Mouse (Mus musculus): ENCODE measurements around the gene Creb3l2. TPM values are rescaled to one million over a fixed set of nuclear protein-coding genes. Genes with fewer than 3 reads are reported as not detected.
"Not testable (repeated sequence)": the region's sequence is repeated elsewhere in the genome, so short reads cannot be mapped to it uniquely, and the experiment has no call there.

Gene Creb3l2
- polyA plus RNA-seq, 1 experiment = 0.01 TPM

DNA sequence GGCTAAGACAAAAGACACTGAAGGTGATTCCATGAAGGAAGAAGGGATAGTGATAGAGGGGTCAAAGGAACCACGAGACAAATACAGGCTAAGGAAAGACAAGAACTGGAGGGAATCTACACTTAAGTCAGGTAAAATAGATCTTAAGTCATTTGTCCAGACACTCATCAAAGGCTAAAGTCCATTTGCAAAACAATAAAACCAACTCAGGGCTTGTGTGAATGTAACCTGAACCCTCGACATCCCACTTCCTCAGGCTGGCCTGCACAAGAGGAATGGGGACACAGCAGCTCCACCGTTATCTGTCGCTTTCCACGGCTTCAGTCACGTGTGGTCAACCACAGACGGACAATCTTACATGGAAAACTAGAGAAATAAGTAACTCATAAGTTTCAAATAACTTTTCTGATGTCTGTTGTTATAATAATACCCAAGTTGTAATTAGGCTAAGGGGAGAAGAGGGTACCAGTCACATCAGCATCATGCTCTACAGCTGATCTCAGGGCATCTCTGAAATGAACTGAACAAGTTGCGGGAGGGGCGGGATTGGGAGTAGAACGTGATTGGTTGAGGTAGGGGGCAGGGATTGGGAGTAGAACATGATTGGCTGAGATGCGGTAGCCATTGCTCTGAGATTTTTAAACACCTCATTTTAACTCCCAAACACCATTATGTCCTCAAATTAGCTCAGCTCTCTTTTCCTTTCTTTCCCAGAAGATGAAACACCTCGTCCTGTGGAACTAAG, 63.9 kb downstream of the Creb3l2 start:
- no peak for TF ChIP-seq TAL1 (IDR thresholded peaks at IDR 0.05; ENCODE audit: low read length)
- no peak for TF ChIP-seq GATA1 (IDR thresholded peaks at IDR 0.05; ENCODE audit: low read length)
- no peaks in the 10 kb centered on the region for H3K9me3 ChIP-seq (ENCODE audit: control insufficient read depth, low read length)
- H3K4me1 ChIP-seq (ENCODE audit: control insufficient read depth) = no peaks in the 10 kb centered on the region
- no peaks in the 10 kb centered on the region for H3K27me3 ChIP-seq (ENCODE audit: control insufficient read depth)
- peaks cover 2% of the 10 kb centered on the region; the same call in 1 of the 2 replicates for H3K36me3 ChIP-seq (ENCODE audit: control insufficient read depth)
- H3K4me3 ChIP-seq (replicated peaks) = no peak overlapping the region

DNA sequence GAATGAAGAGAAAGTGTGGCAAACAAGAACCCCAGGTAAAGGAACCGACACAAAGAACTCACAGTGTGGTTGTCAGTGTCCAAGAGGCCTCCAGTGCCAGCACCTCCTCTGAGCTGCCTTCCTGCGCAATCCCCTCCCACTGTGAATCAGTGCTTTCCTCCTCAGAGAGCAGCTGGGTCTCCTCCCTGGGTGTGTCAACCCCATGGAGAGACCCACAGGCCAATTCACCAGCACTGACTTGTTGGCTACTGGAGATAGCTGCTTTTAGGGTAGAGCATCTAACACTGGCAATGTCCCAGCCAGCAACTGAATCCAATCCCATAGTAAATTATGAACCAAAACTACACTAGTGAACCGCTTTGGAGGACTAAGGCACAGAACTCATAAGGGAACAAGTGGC, 64.6 kb downstream of the Creb3l2 start:
- not testable (repeated sequence) for H3K9me3 ChIP-seq (ENCODE audit: control insufficient read depth, low read length); H3K27me3 ChIP-seq (ENCODE audit: control insufficient read depth); H3K4me3 ChIP-seq (replicated peaks); H3K36me3 ChIP-seq (ENCODE audit: control insufficient read depth); H3K4me1 ChIP-seq (ENCODE audit: control insufficient read depth)

DNA sequence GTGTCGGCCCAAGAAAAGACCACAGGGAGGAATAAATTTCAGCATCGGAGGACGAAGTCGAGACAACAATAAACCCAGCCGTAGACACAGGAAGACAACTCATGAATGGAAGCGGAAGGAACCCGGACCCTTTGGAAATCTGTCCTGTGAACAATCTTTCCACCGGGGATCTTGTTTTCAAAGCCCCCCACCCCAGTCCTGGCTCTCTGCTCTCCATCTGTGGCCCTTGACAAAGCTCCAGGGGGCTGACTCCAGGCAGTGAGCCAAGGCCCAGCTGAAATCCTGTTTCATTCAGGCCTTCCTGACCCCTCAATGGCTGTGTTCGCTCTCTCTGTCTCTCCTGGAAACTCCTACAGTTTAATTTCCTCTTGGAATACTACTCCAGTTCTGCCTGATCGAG, 66.5 kb downstream of the Creb3l2 start:
- no peak for TF ChIP-seq GATA1 (IDR thresholded peaks at IDR 0.05; ENCODE audit: low read length)
- TF ChIP-seq TAL1 (IDR thresholded peaks at IDR 0.05; ENCODE audit: low read length) = no peak
- peaks cover 2% of the 10 kb centered on the region; the same call in 1 of the 2 replicates for H3K36me3 ChIP-seq (ENCODE audit: control insufficient read depth)
- no peaks in the 10 kb centered on the region for H3K27me3 ChIP-seq (ENCODE audit: control insufficient read depth)
- no peak overlapping the region for H3K4me3 ChIP-seq (replicated peaks)
- no peaks in the 10 kb centered on the region for H3K4me1 ChIP-seq (ENCODE audit: control insufficient read depth)
- no peaks in the 10 kb centered on the region for H3K9me3 ChIP-seq (ENCODE audit: control insufficient read depth, low read length)

DNA sequence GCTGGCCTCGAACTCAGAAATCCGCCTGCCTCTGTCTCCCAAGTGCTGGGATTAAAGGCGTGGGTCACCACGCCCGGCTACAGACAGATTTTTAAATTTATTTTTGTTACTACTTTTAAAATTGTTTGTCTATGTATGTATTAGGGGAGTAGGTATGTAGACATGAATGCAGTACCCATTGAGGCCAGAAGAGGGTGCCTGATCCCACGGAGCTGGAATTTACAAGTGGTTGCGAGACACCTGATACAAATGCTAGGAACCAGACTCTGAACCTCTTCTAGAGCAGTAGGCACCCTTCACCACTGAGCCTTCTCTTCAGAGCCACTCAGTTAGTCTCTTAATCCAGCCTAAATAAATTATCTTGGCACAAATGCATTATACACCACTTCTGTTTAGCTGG, 70.6 kb downstream of the Creb3l2 start:
- H3K4me1 ChIP-seq (ENCODE audit: control insufficient read depth) = no peaks in the 10 kb centered on the region
- no peaks in the 10 kb centered on the region for H3K9me3 ChIP-seq (ENCODE audit: control insufficient read depth, low read length)
- H3K36me3 ChIP-seq (ENCODE audit: control insufficient read depth) = no peaks in the 10 kb centered on the region; the same call in 1 of the 2 replicates
- TF ChIP-seq TAL1 (IDR thresholded peaks at IDR 0.05; ENCODE audit: low read length) (no peak), GATA1 (IDR thresholded peaks at IDR 0.05; ENCODE audit: low read length) (no peak)
- no peaks in the 10 kb centered on the region for H3K27me3 ChIP-seq (ENCODE audit: control insufficient read depth)
- H3K4me3 ChIP-seq (replicated peaks) = no peak overlapping the region

DNA sequence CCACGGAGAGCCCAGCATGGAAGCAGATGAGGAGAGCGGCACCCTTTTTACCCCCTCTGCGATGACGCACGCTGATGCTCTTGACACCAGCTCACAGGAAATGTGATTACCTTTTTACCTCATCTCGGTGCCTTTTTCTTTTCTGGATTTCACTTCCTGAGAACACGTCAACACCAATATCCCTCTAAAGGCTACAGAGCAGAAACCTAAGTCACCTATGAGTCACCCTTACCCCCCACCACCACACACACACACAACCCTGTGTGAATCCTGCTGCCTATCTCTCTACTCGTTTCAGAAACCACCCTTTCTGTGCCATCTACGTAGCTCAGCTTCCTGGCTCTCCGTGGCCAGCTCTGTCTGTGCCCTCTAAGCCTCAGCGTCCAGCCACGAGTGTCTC, 71.4 kb downstream of the Creb3l2 start:
- no peaks in the 10 kb centered on the region for H3K4me1 ChIP-seq (ENCODE audit: control insufficient read depth)
- no peaks in the 10 kb centered on the region; the same call in 1 of the 2 replicates for H3K36me3 ChIP-seq (ENCODE audit: control insufficient read depth)
- TF ChIP-seq TAL1 (IDR thresholded peaks at IDR 0.05; ENCODE audit: low read length) = no peak
- no peak overlapping the region for H3K4me3 ChIP-seq (replicated peaks)
- H3K9me3 ChIP-seq (ENCODE audit: control insufficient read depth, low read length) = no peaks in the 10 kb centered on the region
- no peaks in the 10 kb centered on the region for H3K27me3 ChIP-seq (ENCODE audit: control insufficient read depth)

DNA sequence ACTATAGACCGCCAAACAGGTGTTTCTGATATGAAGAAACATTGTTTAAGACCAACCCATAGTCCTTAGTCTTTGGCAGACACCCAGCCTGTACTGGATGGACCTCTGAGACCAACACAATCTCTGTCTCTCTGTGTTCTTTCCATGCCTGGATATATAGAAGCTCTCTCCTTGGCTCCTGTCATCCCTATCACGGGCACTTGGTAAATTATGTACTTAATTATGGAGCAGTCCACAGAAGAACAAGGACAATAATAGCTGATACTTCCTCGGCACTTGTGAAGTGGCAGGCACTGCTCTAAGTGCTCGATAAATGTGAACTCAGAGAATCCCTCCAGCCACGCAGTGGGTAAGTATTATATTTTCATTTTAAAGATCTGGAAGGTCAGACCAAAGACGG, 72.2 kb downstream of the Creb3l2 start:
- H3K27me3 ChIP-seq (ENCODE audit: control insufficient read depth) = no peaks in the 10 kb centered on the region
- 0 out of 2 replicates have a peak, but pooled peaks cover 2% of the 10 kb centered on the region for H3K9me3 ChIP-seq (ENCODE audit: control insufficient read depth, low read length)
- no peaks in the 10 kb centered on the region; the same call in 1 of the 2 replicates for H3K36me3 ChIP-seq (ENCODE audit: control insufficient read depth)
- no peaks in the 10 kb centered on the region for H3K4me1 ChIP-seq (ENCODE audit: control insufficient read depth)
- no peak overlapping the region for H3K4me3 ChIP-seq (replicated peaks)
- TF ChIP-seq GATA1 (IDR thresholded peaks at IDR 0.05; ENCODE audit: low read length) (no peak), TAL1 (IDR thresholded peaks at IDR 0.05; ENCODE audit: low read length) (no peak)

DNA sequence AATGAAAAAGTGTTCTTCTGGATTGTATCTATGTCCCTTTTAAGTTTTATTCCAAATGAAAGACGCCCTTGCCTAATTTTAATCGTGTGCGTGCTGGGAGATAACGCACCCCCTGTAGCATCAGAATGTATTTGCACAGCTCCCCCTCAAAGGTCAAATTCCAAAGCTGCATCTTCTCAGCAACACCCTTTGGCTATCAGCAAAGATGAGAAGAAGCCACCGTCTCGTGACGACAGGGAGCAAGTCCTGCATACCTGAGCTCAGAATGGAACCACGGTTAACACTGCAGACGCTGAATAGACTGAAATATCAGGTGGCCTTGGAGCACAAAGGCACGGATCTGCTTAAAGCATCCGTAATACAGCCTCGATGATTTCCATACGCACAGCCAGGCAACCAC, 73.7 kb downstream of the Creb3l2 start:
- H3K36me3 ChIP-seq (ENCODE audit: control insufficient read depth) = peaks cover 1% of the 10 kb centered on the region; the same call in 1 of the 2 replicates
- no peak overlapping the region for H3K4me3 ChIP-seq (replicated peaks)
- TF ChIP-seq GATA1 (IDR thresholded peaks at IDR 0.05; ENCODE audit: low read length) = no peak
- TF ChIP-seq TAL1 (IDR thresholded peaks at IDR 0.05; ENCODE audit: low read length) = no peak
- 0 out of 2 replicates have a peak, but pooled peaks cover 2% of the 10 kb centered on the region for H3K9me3 ChIP-seq (ENCODE audit: control insufficient read depth, low read length)
- H3K27me3 ChIP-seq (ENCODE audit: control insufficient read depth) = no peaks in the 10 kb centered on the region
- H3K4me1 ChIP-seq (ENCODE audit: control insufficient read depth) = no peaks in the 10 kb centered on the region

DNA sequence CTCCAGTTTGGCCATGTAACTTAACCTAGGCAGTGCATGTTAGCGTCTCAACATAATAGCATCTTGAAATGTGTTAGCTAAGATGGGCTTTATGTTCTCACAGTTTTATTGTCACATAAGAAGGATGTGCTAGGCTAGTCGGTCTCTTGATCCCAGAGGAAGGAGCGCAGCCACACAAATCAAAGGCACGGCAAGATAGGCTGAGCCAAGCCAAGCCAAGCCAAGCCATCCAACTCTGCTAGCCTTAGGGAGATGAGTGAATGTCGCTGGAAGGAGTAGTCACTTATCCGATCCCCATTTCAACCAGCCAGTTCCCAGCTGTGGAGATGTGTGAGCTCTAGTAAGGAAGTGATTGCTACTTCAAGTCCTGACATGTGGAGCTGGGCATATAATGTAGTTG, 75.0 kb downstream of the Creb3l2 start:
- peaks cover 3% of the 10 kb centered on the region; the same call in 1 of the 2 replicates for H3K36me3 ChIP-seq (ENCODE audit: control insufficient read depth)
- no peak overlapping the region for H3K4me3 ChIP-seq (replicated peaks)
- 0 out of 2 replicates have a peak, but pooled peaks cover 2% of the 10 kb centered on the region for H3K9me3 ChIP-seq (ENCODE audit: control insufficient read depth, low read length)
- no peak for TF ChIP-seq GATA1 (IDR thresholded peaks at IDR 0.05; ENCODE audit: low read length)
- TF ChIP-seq TAL1 (IDR thresholded peaks at IDR 0.05; ENCODE audit: low read length) = no peak
- H3K4me1 ChIP-seq (ENCODE audit: control insufficient read depth) = no peaks in the 10 kb centered on the region
- H3K27me3 ChIP-seq (ENCODE audit: control insufficient read depth) = no peaks in the 10 kb centered on the region

DNA sequence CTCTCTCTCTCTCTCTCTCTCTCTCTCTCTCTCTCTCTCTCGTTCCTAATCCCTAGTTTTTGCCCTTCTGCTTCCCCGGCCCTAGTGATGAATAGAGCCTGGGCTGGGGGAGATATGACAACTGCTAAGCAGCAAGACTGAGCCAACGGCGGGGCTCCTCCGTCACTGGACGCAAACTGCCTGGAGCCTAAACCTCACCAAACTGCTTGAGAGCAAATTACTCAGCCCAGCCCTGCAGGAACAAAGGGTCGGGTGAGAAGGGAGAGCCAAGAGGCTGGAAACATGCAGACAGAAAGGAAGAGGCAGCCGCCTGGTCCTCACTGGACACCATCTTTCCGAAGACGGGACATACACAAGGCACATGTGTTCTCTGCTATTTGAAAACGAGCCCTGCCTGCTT, 76.8 kb downstream of the Creb3l2 start:
- TF ChIP-seq GATA1 (IDR thresholded peaks at IDR 0.05; ENCODE audit: low read length) = no peak
- no peak for TF ChIP-seq TAL1 (IDR thresholded peaks at IDR 0.05; ENCODE audit: low read length)
- Histone ChIP-seq H3K9me3 (ENCODE audit: control insufficient read depth, low read length) (0 out of 2 replicates have a peak, but pooled peaks cover 2% of the 10 kb centered on the region), H3K4me1 (ENCODE audit: control insufficient read depth) (no peaks in the 10 kb centered on the region), H3K36me3 (ENCODE audit: control insufficient read depth) (peaks cover 6% of the 10 kb centered on the region; the same call in 1 of the 2 replicates), H3K27me3 (ENCODE audit: control insufficient read depth) (no peaks in the 10 kb centered on the region), H3K4me3 (replicated peaks) (no peak overlapping the region)
